Mouse (Mus musculus) liver, adult 2 months (tissue): Measurements from ENCODE around the gene Cebpzos. TPM values are rescaled to one million over a fixed set of nuclear protein-coding genes. Genes with fewer than 3 reads are reported as not detected.
A peak's percentile ranks its signal among the peaks of the same experiment; 100 is the strongest.

Experiments used
- DNase-seq: peaks from one replicate; pipeline ENCODE4 v3.0.0-alpha.2; 2011; ENCODE audit warnings: low read depth, low spot score; ENCODE audit errors: extremely low read depth
- H3K27ac ChIP-seq: fragments of 200-500 bp; replicated peaks from 2 replicates; pipeline ENCODE4 v1.5.1; 2012; ENCODE audit warnings: low read depth, mild to moderate bottlenecking, control low read depth, inconsistent platforms, low read length; ENCODE audit not compliant: insufficient read depth
- H3K27me3 ChIP-seq: fragments of 200-500 bp; 2 replicates; pipeline ENCODE4 v1.6.1; 2012; ENCODE audit warnings: mild to moderate bottlenecking, moderate library complexity, low read length, inconsistent platforms; ENCODE audit not compliant: control insufficient read depth, insufficient read depth
- H3K36me3 ChIP-seq: fragments of 200-500 bp; 2 replicates; pipeline ENCODE4 v1.6.1; 2012; ENCODE audit warnings: low read length, inconsistent platforms; ENCODE audit not compliant: control insufficient read depth, insufficient read depth
- H3K4me1 ChIP-seq: fragments of 200-500 bp; 2 replicates; pipeline ENCODE4 v1.6.1; 2011; ENCODE audit warnings: low read length; ENCODE audit not compliant: control insufficient read depth, insufficient read depth
- H3K4me3 ChIP-seq: fragments of 200-500 bp; 2 replicates; pipeline ENCODE4 v1.5.1; 2011; ENCODE audit warnings: low read depth, mild to moderate bottlenecking, control low read depth, low read length, moderate library complexity; ENCODE audit not compliant: insufficient read depth
- H3K79me2 ChIP-seq: fragments of 200-500 bp; 2 replicates; pipeline ENCODE4 v1.6.1; 2012; ENCODE audit warnings: inconsistent platforms, mild to moderate bottlenecking, low read length, moderate library complexity; ENCODE audit not compliant: control insufficient read depth, insufficient read depth
- H3K9ac ChIP-seq: fragments of 200-500 bp; 2 replicates; pipeline ENCODE4 v1.6.1; 2012; ENCODE audit warnings: low read depth, mild to moderate bottlenecking, control low read depth, inconsistent platforms, low read length
- CTCF ChIP-seq: fragments of 200-500 bp; IDR thresholded peaks from 2 replicates; pipeline ENCODE4 v1.5.1; 2011; ENCODE audit warnings: low read depth, low read length, control low read depth
- POLR2A ChIP-seq: fragments of 200-500 bp; IDR thresholded peaks from 2 replicates; pipeline ENCODE4 v1.6.1; 2011; ENCODE audit warnings: low read length, control low read depth; ENCODE audit not compliant: insufficient read depth; ENCODE audit errors: extremely low read depth
- WGBS: fragments of 180-500 bp; shearing (Covaris S2); methylation state at CpG from one replicate; pipeline ENCODE4 v1.1.7; 2018; 5-methylcytosine and 5-hydroxymethylcytosine counted together
- polyA plus RNA-seq: library from polyadenylated mRNA; depleted of rRNA; stranded (reverse); fragments of >200 nt; gene quantifications from 2 replicates; pipeline ENCODE4 v1.2.3, GENCODE M21; 2012; rRNA removed
- total RNA-seq: library from RNA; depleted of rRNA; stranded (reverse); fragments of >200 nt; gene quantifications from 2 replicates; pipeline ENCODE4 v1.2.3, GENCODE M21; 2014; rRNA removed

Gene Cebpzos
- total RNA-seq = 18.4 and 29.2 TPM in 2 replicates
- 9.6 and 11.0 TPM in 2 replicates for polyA plus RNA-seq

DNA sequence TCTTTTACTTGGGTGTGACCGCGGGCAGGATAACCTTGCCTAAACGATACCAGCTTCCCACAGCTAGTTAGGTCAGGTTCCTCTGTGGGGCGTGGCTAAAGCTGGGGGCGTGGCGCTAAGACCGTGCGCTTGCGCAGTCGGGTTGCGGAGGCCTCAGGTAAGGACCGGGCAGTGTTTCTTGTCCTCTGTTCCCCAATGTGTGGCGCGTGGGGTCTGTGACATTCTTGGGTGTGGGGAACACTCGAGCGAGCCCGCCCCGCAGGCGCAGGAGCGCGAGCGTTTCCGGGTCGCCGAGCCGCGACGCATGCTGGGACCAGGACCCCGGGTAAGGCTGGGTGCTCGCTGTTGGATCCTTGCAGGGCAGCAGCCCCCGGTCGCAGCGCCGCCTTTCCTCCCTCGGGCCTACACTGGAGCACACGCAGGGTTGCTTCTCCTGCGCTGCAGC lies at the start of gene Cebpzos:
Cebpzos (plus strand) TSS at position 132 of the 445 bp plus-strand sequence.
- WGBS = under 1% methylated on average over 37 of the region's 37 CpGs
- Histone ChIP-seq H3K9ac (peak within 1 kb of the TSS; percentile 88), H3K27ac (peak within 1 kb of the TSS; percentile 11), H3K4me1 (peaks cover 6% of the 10 kb centered on the region), H3K79me2 (no peaks in the 10 kb centered on the region), H3K4me3 (peak within 1 kb of the TSS; percentile 95), H3K36me3 (peaks cover 21% of the 10 kb centered on the region), H3K27me3 (no peaks in the 10 kb centered on the region)
- TF ChIP-seq CTCF (no peak), POLR2A (peak; percentile 64)
- DNase-seq = peak; percentile 88

GRCm38 (mm10) chr17:78873886-78874285 lies 42.4 kb upstream of the Cebpzos start:
- no peak overlapping the region for H3K9ac ChIP-seq
- H3K4me3 ChIP-seq = no peak overlapping the region
- H3K36me3 ChIP-seq = peaks cover 36% of the 10 kb centered on the region
- no peaks in the 10 kb centered on the region for H3K79me2 ChIP-seq
- no peaks in the 10 kb centered on the region for H3K27me3 ChIP-seq
- H3K4me1 ChIP-seq = no peaks in the 10 kb centered on the region
- no peak for DNase-seq
- TF ChIP-seq POLR2A = no peak
- TF ChIP-seq CTCF = no peak
- 95% methylated on average over 6 of the region's 6 CpGs for WGBS
- H3K27ac ChIP-seq = no peak overlapping the region

- Histone ChIP-seq H3K27ac (peak overlapping the region; percentile 71), H3K27me3 (no peaks in the 10 kb centered on the region), H3K36me3 (peaks cover 12% of the 10 kb centered on the region), H3K9ac (peak overlapping the region; percentile 75), H3K79me2 (peaks cover 8% of the 10 kb centered on the region; the same call in 1 of the 2 replicates), H3K4me3 (peak overlapping the region; percentile 81), H3K4me1 (peaks cover 7% of the 10 kb centered on the region)
- no peak for TF ChIP-seq CTCF
- TF ChIP-seq POLR2A = no peak
- DNase-seq = peak; percentile 9
- WGBS = 6% methylated on average over 6 of the region's 7 CpGs
These were observed 34.4 kb upstream of the Cebpzos start for GRCm38 (mm10) chr17:78881878-78882304.

GRCm38 (mm10) chr17:78882401-78883112 lies 33.7 kb upstream of the Cebpzos start, which contains the start of gene Eif2ak2:
Gene Eif2ak2 (minus strand): TSS chr17:78882573.
- H3K27ac ChIP-seq = peak within 1 kb of the TSS; percentile 71
- peaks cover 8% of the 10 kb centered on the region; the same call in 1 of the 2 replicates for H3K79me2 ChIP-seq
- WGBS = under 1% methylated on average over 28 of the region's 28 CpGs
- H3K4me1 ChIP-seq = peaks cover 7% of the 10 kb centered on the region
- H3K36me3 ChIP-seq = peaks cover 7% of the 10 kb centered on the region
- no peak for TF ChIP-seq CTCF
- TF ChIP-seq POLR2A = peak; percentile 67; the same call in 1 of the 2 replicates
- H3K27me3 ChIP-seq = no peaks in the 10 kb centered on the region
- DNase-seq = peak; percentile 78
- peak within 1 kb of the TSS; percentile 81 for H3K4me3 ChIP-seq
- peak within 1 kb of the TSS; percentile 75 for H3K9ac ChIP-seq

GRCm38 (mm10) chr17:78883291-78883690 lies 33.0 kb upstream of the Cebpzos start:
- H3K27me3 ChIP-seq = no peaks in the 10 kb centered on the region
- peaks cover 7% of the 10 kb centered on the region for H3K4me1 ChIP-seq
- no peak for TF ChIP-seq POLR2A
- no peak for TF ChIP-seq CTCF
- DNase-seq = no peak
- H3K36me3 ChIP-seq = no peaks in the 10 kb centered on the region; the same call in 1 of the 2 replicates
- H3K27ac ChIP-seq = no peak overlapping the region
- 87% methylated on average over 4 of the region's 4 CpGs for WGBS
- H3K9ac ChIP-seq = no peak overlapping the region
- peaks cover 8% of the 10 kb centered on the region; the same call in 1 of the 2 replicates for H3K79me2 ChIP-seq
- no peak overlapping the region for H3K4me3 ChIP-seq
